Mouse (Mus musculus) right cerebral cortex, postnatal 25 days (tissue): Measurements from ENCODE around the gene Krtap5-1.
"Not testable (repeated sequence)": the region's sequence is repeated elsewhere in the genome, so short reads cannot be mapped to it uniquely, and the experiment has no call there.

ENCODE experiments used
- DNase-seq: peaks from one replicate; pipeline ENCODE4 v3.0.0; 2022

Gene Krtap5-1

DNA sequence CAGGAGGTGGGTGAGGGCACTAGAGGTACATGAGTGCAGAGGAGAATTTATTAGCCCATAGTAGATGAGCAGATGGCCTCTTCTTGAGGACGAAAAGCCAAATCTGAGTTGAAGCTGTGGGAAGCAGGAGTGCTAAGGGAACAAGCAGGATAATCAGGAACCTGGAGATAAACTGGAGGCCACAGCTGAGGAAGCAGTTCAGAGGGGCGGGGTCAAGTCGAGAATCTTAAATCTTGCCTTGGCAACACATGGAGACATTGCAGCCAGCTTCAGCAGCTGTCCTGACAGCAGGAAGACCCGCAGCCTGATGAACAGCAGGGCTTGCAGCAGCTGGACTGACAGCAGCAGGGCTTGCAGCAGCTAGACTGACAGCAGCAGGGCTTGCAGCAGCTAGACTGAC is 810 bp downstream of the Krtap5-1 start:
- not testable (repeated sequence) for DNase-seq

DNA sequence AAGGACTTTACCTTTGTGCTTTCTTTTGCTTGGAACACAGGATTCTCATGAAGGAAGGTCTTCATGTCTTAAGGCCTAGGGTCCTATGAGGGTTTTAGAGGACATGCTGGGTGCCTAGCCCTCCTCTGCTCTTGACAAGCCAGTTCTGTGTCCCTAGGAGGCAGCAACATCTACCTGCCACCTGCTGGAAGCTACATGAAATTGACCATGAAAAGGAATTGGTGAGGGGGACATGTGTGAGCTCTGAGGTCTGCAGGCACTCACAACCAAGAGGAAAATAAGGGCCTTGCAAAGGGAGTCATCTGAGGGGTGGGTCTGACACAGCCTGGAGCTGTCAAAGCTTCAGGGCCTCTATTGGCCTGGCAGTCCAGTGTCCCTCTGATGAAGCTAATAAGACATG is 1.5 kb downstream of the Krtap5-1 start:
- DNase-seq, result no peak

DNA sequence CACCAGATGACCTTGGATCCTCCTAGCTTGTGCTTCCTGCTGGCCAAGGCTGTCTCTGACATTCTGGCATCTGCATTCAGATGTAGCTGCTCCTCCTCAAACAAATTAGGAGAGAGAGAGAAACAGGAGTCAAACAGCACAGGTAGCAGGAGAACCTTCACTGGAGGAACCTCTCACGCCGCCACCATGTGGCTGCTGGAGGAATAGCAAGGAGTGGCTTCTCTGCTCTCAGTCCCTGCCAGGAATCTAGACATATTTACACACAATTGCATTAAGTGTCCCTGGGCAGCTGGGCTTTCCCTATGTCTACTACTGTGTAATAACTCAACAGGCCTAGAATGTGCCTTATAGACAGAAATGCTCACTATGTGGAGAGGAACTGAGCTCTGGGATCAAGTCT is 3.1 kb downstream of the Krtap5-1 start:
- not testable (repeated sequence) for DNase-seq

DNA sequence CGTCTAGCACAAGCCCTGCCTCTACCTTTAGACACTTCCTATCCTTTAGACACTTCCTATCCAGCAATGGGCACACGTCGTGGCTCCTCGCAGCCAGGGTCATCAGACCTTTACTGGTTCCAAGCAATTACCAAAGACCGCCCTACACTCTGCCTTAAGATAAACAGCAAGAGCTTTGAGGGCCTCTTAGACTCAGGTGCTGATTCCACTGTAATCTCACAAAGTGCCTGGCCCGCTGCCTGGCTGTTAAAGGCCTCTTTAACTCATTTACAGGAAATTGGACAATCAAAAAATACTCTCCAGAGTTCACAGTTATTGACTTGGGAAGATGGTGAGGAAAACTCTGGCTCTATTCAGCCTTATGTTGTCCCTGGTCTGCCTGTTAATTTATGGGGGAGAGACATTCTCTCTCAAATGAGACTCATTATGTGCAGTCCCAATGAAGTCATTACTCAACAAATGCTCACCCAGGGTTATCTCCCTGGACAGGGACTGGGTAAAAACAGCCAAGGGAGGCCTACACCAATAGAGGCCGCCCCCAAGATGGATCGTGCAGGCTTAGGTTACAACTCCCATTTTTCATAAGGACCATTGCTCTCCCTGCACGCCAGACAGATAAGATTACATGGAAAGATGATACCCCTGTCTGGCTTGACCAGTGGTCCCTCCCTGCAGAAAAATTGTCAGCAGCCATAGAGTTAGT is 10.9 kb downstream of the Krtap5-1 start:
- not testable (repeated sequence) for DNase-seq

DNA sequence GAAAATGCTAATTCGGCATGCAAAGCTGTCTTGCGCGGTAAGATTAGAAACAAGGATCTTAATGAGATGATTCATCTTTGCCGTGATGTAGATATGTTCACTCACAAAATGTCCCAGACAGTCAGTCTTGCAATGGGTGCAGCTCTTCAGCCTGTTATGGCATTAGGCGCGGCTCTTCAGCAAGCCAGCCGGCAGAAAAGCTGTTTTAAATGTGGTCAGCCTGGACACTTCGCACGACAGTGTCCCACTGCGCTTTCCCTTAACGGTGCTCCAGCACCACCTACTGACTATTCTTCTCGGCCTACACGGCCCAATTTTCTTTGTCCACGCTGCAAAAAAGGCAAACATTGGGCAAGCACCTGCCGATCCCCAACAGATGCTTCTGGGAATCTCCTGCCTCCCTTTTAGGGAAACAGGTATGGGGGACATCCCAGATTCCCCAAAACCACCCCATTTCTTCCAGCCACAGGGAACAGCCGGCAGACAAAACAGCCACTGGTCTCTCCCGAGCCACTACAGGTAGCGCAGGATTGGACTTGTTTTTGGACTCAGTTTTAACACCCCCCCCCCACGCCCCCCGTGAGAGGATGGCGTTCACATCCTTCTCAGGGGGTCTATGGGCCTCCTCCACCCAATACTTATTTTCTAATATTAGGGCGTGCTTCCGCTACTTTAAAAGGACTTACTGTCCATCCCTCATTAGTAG is 11.6 kb downstream of the Krtap5-1 start:
- peak; percentile 13 for DNase-seq

DNA sequence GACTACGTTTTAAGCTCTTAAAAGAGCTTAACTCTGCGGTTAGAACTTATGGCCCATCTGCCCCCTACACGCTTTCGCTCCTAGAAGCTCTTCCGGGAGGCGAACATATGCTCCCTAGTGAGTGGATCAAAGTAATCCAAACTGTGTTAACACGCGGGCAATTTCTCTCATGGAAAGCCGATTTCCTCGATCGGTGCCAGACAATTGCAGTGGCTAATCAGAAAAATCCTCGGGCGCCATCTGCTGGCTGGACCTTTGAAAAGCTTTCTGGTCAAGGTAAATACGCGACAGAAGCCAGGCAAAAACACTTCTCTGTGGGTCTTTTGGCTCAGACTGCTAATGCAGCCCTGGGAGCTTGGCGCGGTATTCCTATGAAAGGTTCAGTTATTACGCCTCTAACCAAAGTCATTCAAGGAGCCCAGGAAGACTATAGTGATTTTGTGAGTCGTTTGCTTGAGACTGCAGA is 12.3 kb downstream of the Krtap5-1 start:
- DNase-seq, result peak; percentile 84

DNA sequence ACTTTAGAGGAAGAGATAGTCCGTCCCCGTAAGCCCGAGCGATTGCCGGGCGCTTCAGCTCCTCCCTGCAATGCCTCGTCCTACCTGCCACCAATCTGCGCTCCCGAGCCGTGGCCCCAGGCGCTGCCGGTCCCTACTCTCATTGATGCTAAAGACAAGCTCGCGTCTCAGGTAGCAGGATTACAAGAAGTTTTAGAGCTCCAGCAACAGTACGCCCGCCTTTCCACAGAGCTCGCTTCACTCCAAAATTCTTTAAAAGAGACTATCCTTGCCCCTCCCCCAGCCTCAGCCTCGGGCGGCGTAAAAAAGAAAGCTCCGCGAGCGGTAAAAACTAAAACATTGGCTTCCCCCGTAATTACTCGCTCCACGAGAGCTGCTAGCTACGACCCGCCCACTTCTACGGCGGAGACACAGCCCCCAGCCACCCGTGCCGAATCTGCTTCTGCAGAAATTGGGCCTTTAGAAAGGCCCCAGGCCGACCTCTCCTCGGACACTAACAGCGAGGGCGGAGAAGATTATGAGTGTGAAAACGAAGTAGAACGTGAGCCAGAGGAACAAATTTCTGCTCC is 12.8 kb downstream of the Krtap5-1 start:
- DNase-seq, result peak; percentile 22

DNA sequence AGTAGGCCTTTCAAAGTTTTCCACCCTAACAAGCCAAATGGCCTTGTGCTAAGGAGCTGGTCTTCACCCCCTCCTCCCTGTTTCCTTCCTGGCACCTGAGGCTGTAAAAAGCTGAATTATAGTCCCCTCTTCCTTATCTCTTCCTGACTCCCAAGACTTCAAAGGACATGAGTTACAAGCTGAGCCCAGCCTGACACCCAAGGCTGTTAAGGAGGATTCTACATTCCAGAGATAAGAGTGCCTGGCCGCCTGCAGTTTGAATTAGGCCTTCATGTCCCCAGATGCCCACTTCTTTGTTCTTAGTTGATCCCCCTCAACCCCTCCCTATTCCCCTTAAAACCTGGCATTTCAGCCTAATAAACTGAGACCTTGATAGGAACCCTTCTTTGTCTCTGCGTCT is 14.1 kb downstream of the Krtap5-1 start:
- not testable (repeated sequence) for DNase-seq

DNA sequence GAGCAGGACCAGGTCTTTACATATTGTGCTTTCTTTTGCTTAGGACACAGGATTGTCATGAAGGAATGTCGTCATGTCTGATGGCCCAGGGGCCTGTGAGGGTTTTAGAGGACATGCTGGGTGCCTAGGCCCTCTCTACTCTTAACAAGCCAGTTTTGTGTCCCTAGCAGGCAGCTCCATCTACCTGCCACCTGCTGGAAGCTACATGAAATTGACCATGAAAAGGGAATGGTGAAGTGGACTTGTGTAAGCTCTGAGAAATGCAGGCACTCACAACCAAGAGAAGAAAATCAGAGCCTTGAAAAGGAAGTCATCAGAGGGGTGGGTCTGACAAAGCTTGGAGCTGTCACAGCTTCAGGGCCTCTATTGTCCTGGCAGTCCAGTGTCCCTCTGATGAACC is 17.6 kb downstream of the Krtap5-1 start:
- not testable (repeated sequence) for DNase-seq

DNA sequence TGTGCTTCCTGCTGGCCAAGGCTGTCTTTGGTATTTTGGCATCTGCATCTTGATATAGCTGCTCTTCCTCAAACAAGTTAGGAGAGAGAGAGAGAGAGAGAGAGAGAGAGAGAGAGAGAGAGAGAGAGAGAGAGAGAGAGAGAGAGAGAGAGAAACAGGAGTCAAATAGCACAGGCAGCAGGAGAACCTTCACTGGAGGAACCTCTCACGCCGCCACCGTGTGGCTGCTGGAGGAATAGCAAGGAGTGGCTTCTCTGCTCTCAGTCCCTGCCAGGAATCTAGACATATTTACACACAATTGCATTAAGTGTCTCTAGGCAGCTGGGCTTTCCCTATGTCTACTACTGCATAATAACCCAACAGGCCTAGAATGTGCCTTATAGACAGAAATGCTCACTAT is 18.7 kb downstream of the Krtap5-1 start:
- peak; percentile 44 for DNase-seq

DNA sequence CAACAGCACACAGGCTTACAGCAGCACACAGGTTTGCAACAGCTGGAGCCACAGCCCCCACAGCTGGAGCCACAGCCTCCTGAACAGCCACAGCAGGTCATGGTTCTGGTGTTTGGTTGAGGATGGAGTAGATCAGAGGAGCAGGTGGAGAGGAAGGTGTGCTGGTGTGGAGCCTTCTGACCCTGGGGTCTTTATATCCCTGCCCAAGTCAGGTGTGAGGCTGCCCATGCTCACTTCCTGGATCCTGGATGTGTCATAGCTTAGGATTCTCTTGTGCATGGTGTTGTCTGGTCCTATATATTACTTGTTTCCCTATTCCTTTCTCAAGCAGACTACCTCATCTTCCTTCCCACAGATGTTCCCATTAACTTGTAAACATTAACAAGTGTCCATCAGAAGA is 22.7 kb downstream of the Krtap5-1 start, which contains the start of gene Gm4559:
Gene Gm4559, minus strand, starts transcription at position 101 of the 400 bp plus-strand sequence.
- DNase-seq, result not testable (repeated sequence)

DNA sequence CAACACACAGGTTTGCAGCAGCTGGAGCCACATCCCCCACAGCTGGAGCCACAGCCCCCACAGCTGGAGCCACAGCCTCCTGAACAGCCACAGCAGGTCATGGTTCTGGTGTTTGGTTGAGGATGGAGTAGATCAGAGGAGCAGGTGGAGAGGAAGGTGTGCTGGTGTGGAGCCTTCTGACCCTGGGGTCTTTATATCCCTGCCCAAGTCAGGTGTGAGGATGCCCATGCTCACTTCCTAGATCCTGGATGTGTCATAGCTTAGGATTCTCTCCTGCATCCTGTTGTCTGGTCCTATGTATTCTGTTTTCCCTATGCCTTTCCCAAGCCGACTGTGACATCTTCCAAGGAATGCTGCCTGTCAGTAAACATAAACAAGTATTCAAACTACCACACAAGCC is 38.7 kb downstream of the Krtap5-1 start, which contains the start of gene Gm2431:
Gene Gm2431, minus strand, starts transcription at position 101 of the 400 bp plus-strand sequence.
- not testable (repeated sequence) for DNase-seq

DNA sequence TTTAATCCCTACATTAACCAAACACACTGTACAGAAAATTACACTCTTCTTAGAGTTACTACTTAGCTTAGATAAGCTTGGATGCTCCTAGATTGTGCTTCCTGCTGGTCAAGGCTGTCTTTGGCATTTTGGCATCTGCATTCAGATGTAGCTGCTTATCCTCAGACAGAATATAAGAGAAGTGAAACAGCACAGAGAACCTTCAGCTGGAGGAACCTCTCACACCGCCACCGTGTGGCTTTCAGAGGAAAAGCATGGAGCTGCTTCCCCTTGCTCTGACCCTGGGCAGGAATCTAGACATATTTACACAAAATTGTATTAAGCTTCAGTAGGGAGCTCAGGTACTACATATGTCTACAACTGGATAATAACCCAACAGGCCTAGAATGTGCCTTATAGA is 41.4 kb downstream of the Krtap5-1 start:
- DNase-seq, result peak; percentile 33

DNA sequence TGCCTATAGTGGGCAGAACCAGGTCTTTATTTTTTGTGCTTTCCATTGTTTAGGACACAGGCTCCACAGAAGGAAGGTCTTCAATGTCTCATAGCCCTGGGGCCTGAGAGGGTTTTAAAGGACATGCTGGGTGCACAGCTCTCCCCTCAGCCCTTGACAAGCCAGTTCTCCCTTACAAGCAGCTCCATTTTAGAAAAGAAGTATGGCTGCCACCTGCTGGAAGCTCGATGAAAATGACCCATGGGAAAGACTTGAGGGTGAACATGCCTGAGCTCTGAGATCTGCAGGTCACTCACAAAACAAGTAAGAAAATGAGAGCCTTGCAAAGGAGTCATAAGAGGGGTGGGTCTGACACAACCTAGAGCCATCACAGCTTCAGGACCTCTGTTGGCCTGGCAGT is 47.1 kb downstream of the Krtap5-1 start:
- DNase-seq, result peak; percentile 16
